Mouse (Mus musculus) layer of hippocampus, adult 2 months (tissue): ENCODE measurements around the gene Foxd4. TPM values are rescaled to one million over a fixed set of nuclear protein-coding genes. Genes with fewer than 3 reads are reported as not detected.
A peak's percentile ranks its signal among the peaks of the same experiment; 100 is the strongest.

Source experiments
- DNase-seq, 2 experiments: peaks; one replicate each; pipeline ENCODE4 v3.0.0; 2022; ENCODE audit warnings: low spot score in 2 of 2
- H3K27ac ChIP-seq: fragments of 200-600 bp; 2 replicates; pipeline ENCODE4 v1.8.1; 2022
- H3K4me3 ChIP-seq: fragments of 200-600 bp; 2 replicates; pipeline ENCODE4 v1.8.1; 2022; ENCODE audit warnings: mild to moderate bottlenecking
- CTCF ChIP-seq: fragments of 200-600 bp; conservative IDR thresholded peaks from 2 replicates; pipeline ENCODE4 v1.8.1; 2022; ENCODE audit warnings: antibody characterized with exemption, mild to moderate bottlenecking, moderate library complexity
- long read RNA-seq, 2 experiments: library from polyadenylated mRNA; stranded (forward); transcript quantifications; one replicate each; pipeline ENCODE4 v2.0.0; 2021; ENCODE audit warnings: borderline mapping rate in 2 of 2
- total RNA-seq, 2 experiments: library from RNA; stranded (reverse); gene quantifications; 2 replicates each; pipeline ENCODE4 v1.2.3; 2021

Foxd4 gene
- total RNA-seq, result not detected
- long read RNA-seq, experiment 1, result 0 reads
- long read RNA-seq, experiment 2, result 0 reads

GRCm38 (mm10) chr19:24900581-24901220 lies at the start of gene Foxd4:
Foxd4 (minus strand) TSS chr19:24901197.
- H3K4me3 ChIP-seq, result peak within 1 kb of the TSS; percentile 36
- H3K27ac ChIP-seq, result no peak within 1 kb of the TSS
- no peak for TF ChIP-seq CTCF
- DNase-seq, result no peak

- DNase-seq, result no peak
- TF ChIP-seq CTCF, result no peak
- H3K4me3 ChIP-seq, result no peak overlapping the region
- no peak overlapping the region for H3K27ac ChIP-seq
These were observed 44.7 kb upstream of the Foxd4 start for GRCm38 (mm10) chr19:24945521-24946262.

GRCm38 (mm10) chr19:24937084-24937483 lies 36.1 kb upstream of the Foxd4 start:
- no peak overlapping the region for H3K27ac ChIP-seq
- DNase-seq, result no peak
- no peak overlapping the region for H3K4me3 ChIP-seq
- no peak for TF ChIP-seq CTCF

GRCm38 (mm10) chr19:24929041-24929440 lies 28.0 kb upstream of the Foxd4 start:
- TF ChIP-seq CTCF, result no peak
- Histone ChIP-seq H3K27ac (no peak overlapping the region), H3K4me3 (no peak overlapping the region)
- DNase-seq, result no peak

- Histone ChIP-seq H3K27ac (no peak overlapping the region), H3K4me3 (no peak overlapping the region)
- DNase-seq, result no peak
- TF ChIP-seq CTCF, result no peak
These were observed 19.9 kb upstream of the Foxd4 start for GRCm38 (mm10) chr19:24920866-24921265.

- Histone ChIP-seq H3K4me3 (no peak overlapping the region), H3K27ac (no peak overlapping the region)
- no peak for TF ChIP-seq CTCF
- DNase-seq, result no peak
These were observed 7.6 kb upstream of the Foxd4 start for GRCm38 (mm10) chr19:24908385-24909155.

GRCm38 (mm10) chr19:24907655-24908054 lies 6.7 kb upstream of the Foxd4 start:
- no peak overlapping the region for H3K27ac ChIP-seq
- H3K4me3 ChIP-seq, result no peak overlapping the region
- DNase-seq, result no peak
- TF ChIP-seq CTCF, result no peak

GRCm38 (mm10) chr19:24902821-24903220 lies 1.8 kb upstream of the Foxd4 start:
- no peak for TF ChIP-seq CTCF
- Histone ChIP-seq H3K4me3 (no peak overlapping the region), H3K27ac (no peak overlapping the region)
- no peak for DNase-seq

GRCm38 (mm10) chr19:24902256-24902655 lies 1.3 kb upstream of the Foxd4 start:
- DNase-seq, result no peak
- 0 out of 2 replicates have a peak, but pooled peaks have one; percentile 4 for TF ChIP-seq CTCF
- H3K4me3 ChIP-seq, result no peak overlapping the region
- H3K27ac ChIP-seq, result no peak overlapping the region

- H3K4me3 ChIP-seq, result no peak overlapping the region
- no peak for TF ChIP-seq CTCF
- no peak for DNase-seq
- H3K27ac ChIP-seq, result no peak overlapping the region
These were observed 669 bp upstream of the Foxd4 start for GRCm38 (mm10) chr19:24901666-24902065.

GRCm38 (mm10) chr19:24899578-24900544 lies 1.1 kb downstream of the Foxd4 start:
- H3K27ac ChIP-seq, result no peak overlapping the region
- no peak for DNase-seq
- H3K4me3 ChIP-seq, result peak overlapping the region; percentile 36
- no peak for TF ChIP-seq CTCF
